Mouse (Mus musculus) E14TG2a.4 (cell line): ENCODE results near the gene Gstm3.
"Not testable (repeated sequence)": the region's sequence is repeated elsewhere in the genome, so short reads cannot be mapped to it uniquely, and the experiment has no call there.

ENCODE experiments used
- H3K27me3 ChIP-seq: 2 replicates; pipeline ENCODE4 v1.6.1; 2014; ENCODE audit warnings: low read length, control low read depth; ENCODE audit not compliant: insufficient read depth
- H3K36me3 ChIP-seq: 2 replicates; pipeline ENCODE4 v1.6.1; 2014; ENCODE audit warnings: low read length, control low read depth; ENCODE audit not compliant: insufficient read depth
- H3K4me1 ChIP-seq: replicated peaks from 2 replicates; pipeline ENCODE4 v1.6.1; 2014; ENCODE audit warnings: low read depth, low read length, control low read depth
- H3K4me3 ChIP-seq: replicated peaks from 2 replicates; pipeline ENCODE4 v1.5.1; 2014; ENCODE audit warnings: mild to moderate bottlenecking, low read length
- H3K9me3 ChIP-seq: 2 replicates; pipeline ENCODE4 v1.6.1; 2014; ENCODE audit warnings: low read length, control low read depth
- CTCF ChIP-seq: conservative IDR thresholded peaks from 2 replicates; pipeline ENCODE4 v1.5.1; 2014; ENCODE audit warnings: low read length
- NANOG ChIP-seq: IDR thresholded peaks from 2 replicates; pipeline ENCODE4 v1.6.1; 2014; ENCODE audit warnings: borderline replicate concordance, low read length, mixed read lengths
- POU5F1 ChIP-seq: IDR thresholded peaks from 2 replicates; pipeline ENCODE4 v1.6.1; 2014; ENCODE audit warnings: low read length, borderline replicate concordance

Gstm3 gene

GRCm38 (mm10) chr3:107968724-107969395 lies at the start of gene Gstm3:
Gene Gstm3 (minus strand): TSS chr3:107969283.
- Histone ChIP-seq H3K27me3 (peaks cover 4% of the 10 kb centered on the region; the same call in 1 of the 2 replicates), H3K9me3 (no peaks in the 10 kb centered on the region), H3K36me3 (no peaks in the 10 kb centered on the region), H3K4me1 (peaks cover 45% of the 10 kb centered on the region), H3K4me3 (peak within 1 kb of the TSS; percentile 45)
- TF ChIP-seq POU5F1 (no peak), NANOG (no peak), CTCF (no peak)

GRCm38 (mm10) chr3:108018190-108018820 lies 49.2 kb upstream of the Gstm3 start:
- Histone ChIP-seq H3K4me1 (peaks cover 37% of the 10 kb centered on the region), H3K4me3 (peak overlapping the region; percentile 46), H3K9me3 (no peaks in the 10 kb centered on the region), H3K27me3 (peaks cover 23% of the 10 kb centered on the region; the same call in 1 of the 2 replicates), H3K36me3 (peaks cover 30% of the 10 kb centered on the region)
- TF ChIP-seq CTCF (no peak), POU5F1 (no peak), NANOG (no peak)

- H3K27me3 ChIP-seq = peaks cover 19% of the 10 kb centered on the region; the same call in 1 of the 2 replicates
- no peaks in the 10 kb centered on the region for H3K9me3 ChIP-seq
- H3K4me3 ChIP-seq = peak within 1 kb of the TSS; percentile 77
- H3K36me3 ChIP-seq = peaks cover 30% of the 10 kb centered on the region
- peaks cover 40% of the 10 kb centered on the region for H3K4me1 ChIP-seq
- peak; percentile 73 for TF ChIP-seq CTCF
- TF ChIP-seq NANOG = no peak
- TF ChIP-seq POU5F1 = no peak
Observed at GRCm38 (mm10) chr3:108017473-108018189, 48.5 kb upstream of the Gstm3 start, which contains the start of gene Gstm1. Gene Gstm1 (minus strand): TSS chr3:108017973.

DNA sequence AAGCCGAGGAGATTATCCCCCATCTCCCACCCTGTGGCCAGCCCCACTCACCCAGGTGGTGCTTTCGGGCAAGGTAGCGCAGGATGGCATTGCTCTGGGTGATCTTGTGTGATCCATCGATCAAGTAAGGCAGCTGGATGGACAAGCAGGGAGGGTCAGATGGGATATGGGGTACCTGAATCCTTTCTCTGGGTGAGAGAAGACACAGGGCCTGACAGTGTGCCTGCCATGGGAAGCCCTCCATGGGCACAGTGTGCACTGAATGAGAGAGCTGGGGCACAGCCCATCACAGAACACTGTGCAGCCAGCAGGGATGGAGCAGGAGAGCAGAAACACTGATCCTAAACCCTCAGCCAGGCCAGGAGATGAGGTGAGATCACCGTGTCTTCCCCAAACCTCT lies 47.4 kb upstream of the Gstm3 start:
- peaks cover 37% of the 10 kb centered on the region for H3K4me1 ChIP-seq
- peaks cover 33% of the 10 kb centered on the region for H3K36me3 ChIP-seq
- not testable (repeated sequence) for H3K4me3 ChIP-seq, H3K9me3 ChIP-seq
- peaks cover 13% of the 10 kb centered on the region; the same call in 1 of the 2 replicates for H3K27me3 ChIP-seq

- peaks cover 7% of the 10 kb centered on the region; the same call in 1 of the 2 replicates for H3K27me3 ChIP-seq
- no peak overlapping the region for H3K4me3 ChIP-seq
- no peaks in the 10 kb centered on the region for H3K9me3 ChIP-seq
- H3K4me1 ChIP-seq = peaks cover 37% of the 10 kb centered on the region
- TF ChIP-seq NANOG (no peak), POU5F1 (no peak)
- peaks cover 33% of the 10 kb centered on the region for H3K36me3 ChIP-seq
Observed at GRCm38 (mm10) chr3:108014974-108015346, 45.9 kb upstream of the Gstm3 start.

- Histone ChIP-seq H3K4me1 (peaks cover 37% of the 10 kb centered on the region), H3K4me3 (no peak overlapping the region), H3K27me3 (peaks cover 7% of the 10 kb centered on the region; the same call in 1 of the 2 replicates), H3K9me3 (no peaks in the 10 kb centered on the region), H3K36me3 (peaks cover 33% of the 10 kb centered on the region)
- TF ChIP-seq POU5F1 (no peak), NANOG (no peak)
Observed at GRCm38 (mm10) chr3:108014098-108014973, 45.3 kb upstream of the Gstm3 start.

DNA sequence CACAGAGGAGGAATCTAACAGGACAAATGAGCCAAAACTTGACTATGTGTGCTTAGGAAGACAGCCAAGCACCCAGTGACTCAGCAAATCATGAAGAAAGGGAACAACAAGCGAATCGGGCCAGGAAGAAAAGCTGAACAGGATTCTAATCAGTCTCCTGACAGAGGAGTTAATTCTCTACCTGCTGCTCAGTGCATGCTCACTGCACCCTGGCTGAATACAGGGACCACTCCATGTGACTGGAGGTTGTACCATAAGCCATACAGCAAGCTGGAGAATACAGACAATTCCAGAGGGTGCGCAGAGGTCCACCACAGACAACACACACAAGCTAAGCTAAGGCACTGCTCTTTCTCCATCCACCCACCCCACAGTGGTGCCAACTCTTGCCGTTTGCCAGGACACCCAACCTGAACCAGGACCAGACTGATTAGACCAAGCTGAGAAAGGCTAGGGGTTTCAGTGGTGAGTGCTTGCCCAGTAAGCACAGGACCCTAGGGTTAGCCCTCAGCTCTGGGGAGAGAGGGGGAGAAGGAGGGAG lies 44.3 kb upstream of the Gstm3 start:
- no peaks in the 10 kb centered on the region for H3K9me3 ChIP-seq
- peaks cover 33% of the 10 kb centered on the region for H3K36me3 ChIP-seq
- no peak overlapping the region for H3K4me3 ChIP-seq
- peaks cover 32% of the 10 kb centered on the region for H3K4me1 ChIP-seq
- H3K27me3 ChIP-seq = peaks cover 4% of the 10 kb centered on the region; the same call in 1 of the 2 replicates
- TF ChIP-seq CTCF = no peak
- no peak for TF ChIP-seq POU5F1
- TF ChIP-seq NANOG = no peak
